Mouse (Mus musculus) lung, embryonic 14.5 days (tissue): ENCODE measurements around the gene Usp32. TPM values are rescaled to one million over a fixed set of nuclear protein-coding genes. Genes with fewer than 3 reads are reported as not detected.

Source experiments
- ATAC-seq: fragments of 200-750 bp; cut with Nextera tagmentation; 2 replicates; pipeline ENCODE4 v1.8.0; 2017; ENCODE audit warnings: mild to moderate bottlenecking, moderate TSS enrichment, moderate library complexity; ENCODE audit not compliant: insufficient read depth
- DNase-seq: peaks from one replicate; pipeline ENCODE4 v3.0.0-alpha.2; 2015
- H3K27ac ChIP-seq: fragments of 300-500 bp; sonication (generic); 2 replicates; pipeline ENCODE4 v1.5.1; 2014; ENCODE audit warnings: low read depth, mild to moderate bottlenecking, moderate library complexity
- H3K27me3 ChIP-seq: fragments of 300-500 bp; sonication (generic); 2 replicates; pipeline ENCODE4 v1.6.1; 2014; ENCODE audit warnings: low read length, control low read depth; ENCODE audit not compliant: insufficient read depth
- H3K36me3 ChIP-seq: fragments of 300-500 bp; sonication (generic); 2 replicates; pipeline ENCODE4 v1.6.1; 2014; ENCODE audit warnings: control low read depth; ENCODE audit not compliant: insufficient read depth
- H3K4me1 ChIP-seq: fragments of 300-500 bp; sonication (generic); 2 replicates; pipeline ENCODE4 v1.6.1; 2014; ENCODE audit warnings: antibody characterized with exemption, control low read depth; ENCODE audit not compliant: insufficient read depth
- H3K4me2 ChIP-seq: fragments of 300-500 bp; sonication (generic); 2 replicates; pipeline ENCODE4 v1.6.1; 2014; ENCODE audit warnings: mild to moderate bottlenecking
- H3K4me3 ChIP-seq: fragments of 300-500 bp; sonication (generic); 2 replicates; pipeline ENCODE4 v1.5.1; 2014; ENCODE audit warnings: low read depth, low read length
- H3K9ac ChIP-seq: fragments of 300-500 bp; sonication (generic); 2 replicates; pipeline ENCODE4 v1.6.1; 2014
- H3K9me3 ChIP-seq: fragments of 300-500 bp; sonication (generic); 2 replicates; pipeline ENCODE4 v1.6.1; 2016; ENCODE audit warnings: low read depth, low read length, control low read depth
- CTCF ChIP-seq: IDR thresholded peaks from 2 replicates; pipeline ENCODE4 v1.5.1; 2016; ENCODE audit warnings: antibody characterized with exemption, low read depth
- WGBS: fragments of 180-500 bp; shearing (Covaris S2); extraction: QIAGEN DNeasy Blood & Tissue Kit; methylation state at CpG from one replicate; pipeline ENCODE4 v1.1.7; 2014; 5-methylcytosine and 5-hydroxymethylcytosine counted together
- polyA plus RNA-seq: library from polyadenylated mRNA; unstranded; fragments of >200 nt; fragmentation: Nextera tagmentation; extraction: Ambion mirVana; gene quantifications from 2 replicates; pipeline ENCODE4 v1.2.1, GENCODE M21; 2014

The Usp32 gene
- polyA plus RNA-seq, 1 experiment from 2014 or later: 5.5 TPM

DNA sequence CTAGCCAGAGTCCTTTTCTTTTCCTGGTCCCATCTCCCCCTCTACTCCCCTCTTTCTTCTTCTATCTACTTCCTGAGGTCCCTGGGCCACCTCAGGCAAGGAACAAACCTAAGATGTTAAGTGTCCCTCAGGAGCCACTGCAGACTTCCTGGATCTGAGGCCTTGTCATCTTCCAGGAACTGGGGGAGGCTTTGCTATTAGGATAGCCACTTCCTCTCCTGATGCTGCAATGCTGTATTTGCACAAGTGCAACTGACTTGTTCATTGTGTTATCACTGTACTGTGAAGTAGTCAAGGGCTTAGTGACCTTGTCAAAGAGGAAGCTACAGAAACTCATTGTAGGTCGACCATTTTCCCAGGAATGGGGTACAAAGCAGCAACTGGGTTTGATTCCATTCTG lies 160.6 kb downstream of the Usp32 start:
- Histone ChIP-seq H3K27ac (no peak overlapping the region), H3K9ac (no peak overlapping the region), H3K36me3 (0 out of 2 replicates have a peak, but pooled peaks cover 3% of the 10 kb centered on the region), H3K9me3 (no peaks in the 10 kb centered on the region), H3K4me2 (no peak overlapping the region), H3K27me3 (no peaks in the 10 kb centered on the region), H3K4me1 (no peaks in the 10 kb centered on the region), H3K4me3 (no peak overlapping the region)
- WGBS: 36% methylated on average over 1 of the region's 1 CpGs
- DNase-seq (no peak), ATAC-seq (no peak)
- no peak for TF ChIP-seq CTCF

GRCm38 (mm10) chr11:84978113-84978512 lies 161.8 kb downstream of the Usp32 start:
- Histone ChIP-seq H3K9ac (no peak overlapping the region), H3K36me3 (0 out of 2 replicates have a peak, but pooled peaks cover 3% of the 10 kb centered on the region), H3K27me3 (no peaks in the 10 kb centered on the region), H3K9me3 (no peaks in the 10 kb centered on the region), H3K4me1 (no peaks in the 10 kb centered on the region), H3K4me2 (no peak overlapping the region), H3K27ac (no peak overlapping the region), H3K4me3 (no peak overlapping the region)
- WGBS: 49% methylated on average over 2 of the region's 2 CpGs
- ATAC-seq (no peak), DNase-seq (peak; percentile 77)
- peak; percentile 68 for TF ChIP-seq CTCF

DNA sequence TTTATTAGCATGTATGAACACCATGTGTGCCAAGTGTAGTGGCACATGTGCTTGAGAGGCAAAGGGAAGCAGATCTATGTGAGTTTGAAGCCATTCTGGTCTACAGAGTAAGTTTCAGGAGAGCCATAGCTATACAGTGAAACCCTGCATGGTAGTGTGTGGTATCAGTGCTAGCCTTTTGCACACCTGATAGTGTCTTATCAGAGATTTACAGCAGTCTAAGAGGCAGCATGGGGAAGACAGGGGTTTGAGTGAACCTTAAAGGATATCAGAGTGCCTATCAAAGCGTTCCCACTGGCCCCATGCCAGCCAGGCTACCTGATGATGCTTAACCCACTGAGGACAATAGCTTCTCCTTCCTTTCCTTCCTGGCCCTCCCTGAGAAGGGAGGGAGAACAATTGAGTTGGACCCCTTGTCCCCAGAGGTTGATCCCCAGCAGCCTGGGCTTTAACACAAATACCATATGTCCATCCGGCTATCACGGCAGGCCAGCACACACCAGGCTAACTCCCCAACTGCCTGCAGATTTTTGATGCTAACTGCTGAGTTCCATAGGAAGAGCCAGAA lies 162.5 kb downstream of the Usp32 start:
- no peak overlapping the region for H3K4me2 ChIP-seq
- no peak for ATAC-seq
- 72% methylated on average over 3 of the region's 3 CpGs for WGBS
- no peak overlapping the region for H3K27ac ChIP-seq
- no peaks in the 10 kb centered on the region for H3K4me1 ChIP-seq
- no peak for TF ChIP-seq CTCF
- no peaks in the 10 kb centered on the region for H3K27me3 ChIP-seq
- no peaks in the 10 kb centered on the region for H3K9me3 ChIP-seq
- no peak for DNase-seq
- H3K4me3 ChIP-seq: no peak overlapping the region
- no peaks in the 10 kb centered on the region for H3K36me3 ChIP-seq
- no peak overlapping the region for H3K9ac ChIP-seq

- ATAC-seq: no peak
- Histone ChIP-seq H3K36me3 (no peaks in the 10 kb centered on the region), H3K27ac (no peak overlapping the region), H3K4me2 (no peak overlapping the region), H3K4me1 (no peaks in the 10 kb centered on the region), H3K4me3 (no peak overlapping the region), H3K9ac (no peak overlapping the region), H3K27me3 (no peaks in the 10 kb centered on the region), H3K9me3 (no peaks in the 10 kb centered on the region)
- DNase-seq: no peak
- no peak for TF ChIP-seq CTCF
- WGBS: 67% methylated on average over 3 of the region's 3 CpGs
Observed at GRCm38 (mm10) chr11:84976706-84977105, 163.3 kb downstream of the Usp32 start.

- Histone ChIP-seq H3K9ac (no peak overlapping the region), H3K27me3 (no peaks in the 10 kb centered on the region), H3K4me1 (no peaks in the 10 kb centered on the region), H3K4me2 (no peak overlapping the region), H3K27ac (no peak overlapping the region), H3K4me3 (no peak overlapping the region), H3K36me3 (no peaks in the 10 kb centered on the region), H3K9me3 (no peaks in the 10 kb centered on the region)
- WGBS: 50% methylated on average over 7 of the region's 7 CpGs
- TF ChIP-seq CTCF: no peak
- ATAC-seq (no peak), DNase-seq (no peak)
Observed at GRCm38 (mm10) chr11:84974582-84974981, 165.4 kb downstream of the Usp32 start.

GRCm38 (mm10) chr11:84973661-84974060 lies 166.3 kb downstream of the Usp32 start:
- no peak for TF ChIP-seq CTCF
- H3K27ac ChIP-seq: no peak overlapping the region
- H3K4me2 ChIP-seq: no peak overlapping the region
- no peaks in the 10 kb centered on the region for H3K27me3 ChIP-seq
- 55% methylated on average over 5 of the region's 5 CpGs for WGBS
- no peaks in the 10 kb centered on the region for H3K36me3 ChIP-seq
- H3K4me3 ChIP-seq: no peak overlapping the region
- no peak for ATAC-seq
- no peak for DNase-seq
- no peak overlapping the region for H3K9ac ChIP-seq
- no peaks in the 10 kb centered on the region for H3K9me3 ChIP-seq
- no peaks in the 10 kb centered on the region for H3K4me1 ChIP-seq

GRCm38 (mm10) chr11:84972067-84972466 lies 167.9 kb downstream of the Usp32 start:
- H3K27ac ChIP-seq: no peak overlapping the region
- peak; percentile 26 for DNase-seq
- no peaks in the 10 kb centered on the region for H3K27me3 ChIP-seq
- no peaks in the 10 kb centered on the region for H3K4me1 ChIP-seq
- no peak overlapping the region for H3K9ac ChIP-seq
- WGBS: 54% methylated on average over 3 of the region's 3 CpGs
- ATAC-seq: no peak
- H3K4me2 ChIP-seq: no peak overlapping the region
- H3K9me3 ChIP-seq: no peaks in the 10 kb centered on the region
- no peak for TF ChIP-seq CTCF
- H3K4me3 ChIP-seq: no peak overlapping the region
- H3K36me3 ChIP-seq: no peaks in the 10 kb centered on the region
